In genomic region chr5:24053245-24054190, GRCm38 (mm10) we compare ENCODE assay signal across 10 mouse cellular contexts. TPM values are rescaled to one million over a fixed set of nuclear protein-coding genes. Genes with fewer than 3 reads are reported as not detected.
DNase-seq lines count a peak whose midpoint lies in the region; ATAC-seq and TF ChIP-seq lines count a peak whose summit lies in the region.
"Had no signal": no experiment of that assay in that cellular context is flagged by ENCODE, and none has a peak within 500 bp of the region (broad histone marks: within the 10 kb centered on the region; RNA-seq: fewer than 3 reads in every experiment).

No protein-coding gene starts in this region.

- 37% methylated on average over 9 of the region's 9 CpGs for WGBS in midbrain, postnatal 0 days
- WGBS in midbrain, embryonic 16.5 days: 40% methylated on average over 9 of the region's 9 CpGs

- DNase-seq in adrenal gland, adult (ENCODE audit: inconsistent age in 2 of 2, low spot score in 1 of 2): peak; percentile 67 to 86
- DNase-seq in adrenal gland, adult 8-10 months: no peak
- DNase-seq in midbrain, postnatal 0 days (ENCODE audit: low spot score): peak; percentile 65
- DNase-seq in heart, postnatal 36 days: peak; percentile 40 to 57
- no peak for DNase-seq in embryo, embryonic 10.5 days (ENCODE audit: low spot score)
- DNase-seq in left cerebral cortex, adult 8-10 months (ENCODE audit: low spot score in 2 of 2): no peak
- DNase-seq: thymus, postnatal 36 days had no signal

- no peaks in the 10 kb centered on the region for H3K4me1 ChIP-seq in midbrain, postnatal 0 days (ENCODE audit: insufficient read depth, low read length)
- H3K4me1 ChIP-seq in midbrain, embryonic 16.5 days (ENCODE audit: control insufficient read depth, insufficient read depth, low read length): 0 out of 2 replicates have a peak, but pooled peaks cover 2% of the 10 kb centered on the region
- H3K4me1 ChIP-seq in testis, adult 2 months (ENCODE audit: control insufficient read depth, insufficient read depth, low read length): peaks cover 7% of the 10 kb centered on the region

- H3K36me3 ChIP-seq in midbrain, postnatal 0 days (ENCODE audit: insufficient read depth, low read length): no peaks in the 10 kb centered on the region
- no peaks in the 10 kb centered on the region for H3K36me3 ChIP-seq in midbrain, embryonic 16.5 days (ENCODE audit: control insufficient read depth, insufficient read depth, low read length)
- no peaks in the 10 kb centered on the region for H3K36me3 ChIP-seq in testis, adult 2 months (ENCODE audit: control insufficient read depth, insufficient read depth, low read length)
- H3K36me3 ChIP-seq: forebrain, embryonic 15.5 days had no signal

- no peak for ATAC-seq in midbrain, postnatal 0 days (ENCODE audit: low FRiP score)
- ATAC-seq in midbrain, embryonic 16.5 days: no peak
- ATAC-seq: forebrain, embryonic 15.5 days had no signal

- H3K4me3 ChIP-seq in midbrain, postnatal 0 days (ENCODE audit: low read depth, low read length): no peak overlapping the region
- H3K4me3 ChIP-seq in midbrain, embryonic 16.5 days (ENCODE audit: low read depth, low read length): no peak overlapping the region
- no peak overlapping the region for H3K4me3 ChIP-seq in testis, adult 2 months (ENCODE audit: control insufficient read depth, low read depth, low read length)
- H3K4me3 ChIP-seq: forebrain, embryonic 15.5 days had no signal

- TF ChIP-seq POLR2A in testis, adult 2 months (IDR thresholded peaks at IDR 0.05; ENCODE audit: control insufficient read depth, low read depth, low read length): no peak

- intact Hi-C loops in heart, postnatal 36 days (cut with DNase I): loop anchor here (2.0 to 5.0 kb wide), 2 partner anchors 163 to 201 kb away; no protein-coding TSS in a partner anchor

- no peak overlapping the region for H3K27ac ChIP-seq in midbrain, postnatal 0 days (ENCODE audit: low read depth, low read length)
- H3K27ac ChIP-seq in midbrain, embryonic 16.5 days (ENCODE audit: low read length): no peak overlapping the region
- peak overlapping the region; percentile 64 for H3K27ac ChIP-seq in testis, adult 2 months (ENCODE audit: control insufficient read depth, insufficient read depth, low read depth, low read length)
- H3K27ac ChIP-seq: forebrain, embryonic 15.5 days had no signal

- no peak for TF ChIP-seq CTCF in midbrain, postnatal 0 days (IDR thresholded peaks at IDR 0.05)
- no peak for TF ChIP-seq CTCF in testis, adult 2 months (IDR thresholded peaks at IDR 0.05; ENCODE audit: control insufficient read depth, insufficient read depth, insufficient replicate concordance, low read depth, low read length)

- no peaks in the 10 kb centered on the region for H3K9me3 ChIP-seq in midbrain, postnatal 0 days (ENCODE audit: low read length)
- H3K9me3 ChIP-seq in midbrain, embryonic 16.5 days (replicated peaks; ENCODE audit: control insufficient read depth, low read length, poor library complexity, severe bottlenecking): no peaks in the 10 kb centered on the region; the same call in 1 of the 2 replicates
- H3K9me3 ChIP-seq: forebrain, embryonic 15.5 days had no signal

- H3K4me2 ChIP-seq in midbrain, postnatal 0 days (ENCODE audit: low read depth, low read length, poor library complexity, severe bottlenecking): no peak overlapping the region
- H3K4me2 ChIP-seq in midbrain, embryonic 16.5 days (ENCODE audit: low read length): no peak overlapping the region
- H3K4me2 ChIP-seq: forebrain, embryonic 15.5 days had no signal

- no peaks in the 10 kb centered on the region for H3K27me3 ChIP-seq in midbrain, postnatal 0 days (ENCODE audit: insufficient read depth, low read length)
- H3K27me3 ChIP-seq in midbrain, embryonic 16.5 days (ENCODE audit: control insufficient read depth, insufficient read depth, low read depth, low read length): no peaks in the 10 kb centered on the region
- no peaks in the 10 kb centered on the region for H3K27me3 ChIP-seq in testis, adult 2 months (ENCODE audit: control insufficient read depth, insufficient read depth, low read length)
- H3K27me3 ChIP-seq: forebrain, embryonic 15.5 days had no signal

- H3K9ac ChIP-seq in midbrain, postnatal 0 days (replicated peaks; ENCODE audit: low read length, poor library complexity, severe bottlenecking): no peak overlapping the region
- no peak overlapping the region for H3K9ac ChIP-seq in midbrain, embryonic 16.5 days (ENCODE audit: low read depth, low read length)
- H3K9ac ChIP-seq: forebrain, embryonic 15.5 days had no signal

RNA-seq across cellular contexts. Expression of gene Fam126a, which starts 23.0 kb away (rescaled TPM):
- 100 to 1,000 TPM in 2 of 4 experiments, 10 to 100 TPM in 2; 71.3 to 124 (median 96.4) TPM for total RNA-seq in adrenal gland, adult 8-10 months (2022)
- 23.7 and 30.8 TPM in 2 replicates for total RNA-seq in midbrain, postnatal 0 days (2014; rRNA removed)
- 17.0 and 19.7 TPM in 2 replicates for polyA plus RNA-seq in midbrain, postnatal 0 days (2015; fragmentation: Nextera tagmentation; extraction: Ambion mirVana)
- polyA plus RNA-seq in midbrain, embryonic 16.5 days (2015; fragmentation: Nextera tagmentation; extraction: Ambion mirVana): 29.8 and 32.0 TPM in 2 replicates
- 10 to 100 TPM; 31.7 to 58.7 TPM for total RNA-seq in heart, postnatal 36 days (2021)
- 43.5 and 51.3 TPM in 2 replicates for polyA plus RNA-seq in testis, adult 2 months (2012; rRNA removed)
- 10 to 100 TPM; 17.3 to 20.5 (median 18.6) TPM for total RNA-seq in left cerebral cortex, adult 8-10 months (2022)

RNA-seq across cellular contexts. Expression of gene Klhl7, which starts 46.9 kb away (rescaled TPM):
- total RNA-seq in adrenal gland, adult 8-10 months (2022): 10 to 100 TPM; 37.0 to 41.8 (median 39.4) TPM
- total RNA-seq in midbrain, postnatal 0 days (2014; rRNA removed): 149 and 188 TPM in 2 replicates
- 114 and 123 TPM in 2 replicates for polyA plus RNA-seq in midbrain, postnatal 0 days (2015; fragmentation: Nextera tagmentation; extraction: Ambion mirVana)
- 164 and 177 TPM in 2 replicates for polyA plus RNA-seq in midbrain, embryonic 16.5 days (2015; fragmentation: Nextera tagmentation; extraction: Ambion mirVana)
- 10 to 100 TPM; 42.1 to 51.2 TPM for total RNA-seq in heart, postnatal 36 days (2021)
- polyA plus RNA-seq in testis, adult 2 months (2012; rRNA removed): 12.2 and 15.8 TPM in 2 replicates
- total RNA-seq in left cerebral cortex, adult 8-10 months (2022): 10 to 100 TPM; 88.6 to 92.3 (median 89.5) TPM

Comparison
In these comparisons a context has a peak if more than half of its experiments do, and no peak if none do; other contexts are left out.
1. DNase-seq: peak in adrenal gland, adult (2 of 2), midbrain, postnatal 0 days (single experiment) and heart, postnatal 36 days (2 of 2); none in adrenal gland, adult 8-10 months (single experiment), embryo, embryonic 10.5 days (single experiment) and left cerebral cortex, adult 8-10 months (0 of 2).